ENCODE assay signal across 9 mouse cellular contexts in genomic region chr9:14904741-14905475, GRCm38 (mm10). TPM values are rescaled to one million over a fixed set of nuclear protein-coding genes. Genes with fewer than 3 reads are reported as not detected.
DNase-seq lines count a peak whose midpoint lies in the region.
"Had no signal": no experiment of that assay in that cellular context is flagged by ENCODE, and none has a peak within 500 bp of the region (broad histone marks: within the 10 kb centered on the region; RNA-seq: fewer than 3 reads in every experiment).

No protein-coding gene starts in this region.

- intact Hi-C loops in left cerebral cortex, postnatal 4 days (cut with DNase I): no loop called here

- DNase-seq in embryo, embryonic 9.5 days (ENCODE audit: extremely low spot score): peak; percentile 17
- no peak for DNase-seq in embryo, embryonic 10 days (ENCODE audit: low spot score)
- DNase-seq in left cerebral cortex, postnatal 4 days: peak; percentile 31
- DNase-seq in left cerebral cortex, adult 11 months (ENCODE audit: low spot score): no peak
- peak; percentile 66 for DNase-seq in CD4-positive, CD25-positive, alpha-beta regulatory T cell, adult 2 months (ENCODE audit: low read depth, low spot score)
- peak; percentile 13 for DNase-seq in forelimb bud, embryonic 11.5 days (ENCODE audit: low read depth, low spot score)
- DNase-seq in layer of hippocampus, postnatal 14 days (ENCODE audit: low spot score in 2 of 2): no peak
- DNase-seq in Muller cell, postnatal 12 days (ENCODE audit: inconsistent ontology term): no peak

RNA-seq across cellular contexts. Expression of gene Izumo1r, which starts 1.2 kb away (rescaled TPM):
- not detected for total RNA-seq in left cerebral cortex, postnatal 4 days (2021)
- not detected for total RNA-seq in layer of hippocampus, postnatal 14 days (2021)
- total RNA-seq: left cerebral cortex, postnatal 25 days had no signal

RNA-seq across cellular contexts. Expression of gene Gpr83, which starts 44.9 kb away (rescaled TPM):
- 1 to 10 TPM; 1.8 to 2.8 TPM for total RNA-seq in left cerebral cortex, postnatal 4 days (2021)
- 10 to 100 TPM; 12.1 to 13.3 TPM for total RNA-seq in layer of hippocampus, postnatal 14 days (2021)

Comparison
In these comparisons a context has a peak if more than half of its experiments do, and no peak if none do; other contexts are left out.
1. DNase-seq: peak in embryo, embryonic 9.5 days (single experiment), left cerebral cortex, postnatal 4 days (single experiment), CD4-positive, CD25-positive, alpha-beta regulatory T cell, adult 2 months (single experiment) and forelimb bud, embryonic 11.5 days (single experiment); none in embryo, embryonic 10 days (single experiment), left cerebral cortex, adult 11 months (single experiment), layer of hippocampus, postnatal 14 days (0 of 2) and Muller cell, postnatal 12 days (single experiment).